Mouse (Mus musculus): ENCODE measurements around the gene Mchr1.

Gene Mchr1

DNA sequence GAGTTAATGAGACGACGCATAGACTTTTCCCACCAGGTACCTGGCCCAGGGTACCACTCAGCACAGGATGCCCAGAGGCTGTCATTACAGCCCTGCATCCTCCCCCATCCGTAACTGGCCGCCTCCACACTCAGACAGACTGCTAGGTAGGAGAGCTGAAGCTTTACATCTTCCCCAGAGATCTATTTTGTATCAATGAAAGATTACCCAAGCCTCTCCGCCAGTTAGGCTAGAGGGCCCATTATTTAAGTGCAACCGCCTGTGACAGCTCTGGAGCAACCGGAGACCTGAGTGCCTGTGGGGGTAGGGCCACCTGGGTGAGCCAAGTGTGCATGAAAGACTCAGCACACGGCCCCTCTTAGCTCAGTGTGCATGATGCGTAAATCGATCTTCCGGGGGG lies 42.6 kb downstream of the Mchr1 start:
- no peak for DNase-seq

DNA sequence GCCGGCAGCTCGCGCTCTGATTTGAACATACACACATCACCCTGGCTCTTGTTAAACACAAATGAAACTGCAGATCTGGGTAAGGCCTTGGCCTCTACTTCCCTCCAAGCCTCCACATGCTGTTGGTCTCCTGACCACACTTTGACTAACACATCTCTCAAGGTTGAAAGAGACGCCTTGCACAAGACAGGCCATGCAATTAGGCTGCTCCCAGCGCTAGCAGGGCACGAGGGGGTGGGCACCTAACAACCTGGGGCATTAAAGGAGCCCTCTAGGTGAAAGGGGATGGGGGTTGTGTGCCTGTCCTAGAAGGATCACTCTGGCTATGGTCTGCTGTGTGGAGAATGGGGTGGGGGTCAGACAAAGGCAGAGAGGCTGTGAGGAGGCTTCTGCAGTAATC lies 43.4 kb downstream of the Mchr1 start:
- DNase-seq: no peak

DNA sequence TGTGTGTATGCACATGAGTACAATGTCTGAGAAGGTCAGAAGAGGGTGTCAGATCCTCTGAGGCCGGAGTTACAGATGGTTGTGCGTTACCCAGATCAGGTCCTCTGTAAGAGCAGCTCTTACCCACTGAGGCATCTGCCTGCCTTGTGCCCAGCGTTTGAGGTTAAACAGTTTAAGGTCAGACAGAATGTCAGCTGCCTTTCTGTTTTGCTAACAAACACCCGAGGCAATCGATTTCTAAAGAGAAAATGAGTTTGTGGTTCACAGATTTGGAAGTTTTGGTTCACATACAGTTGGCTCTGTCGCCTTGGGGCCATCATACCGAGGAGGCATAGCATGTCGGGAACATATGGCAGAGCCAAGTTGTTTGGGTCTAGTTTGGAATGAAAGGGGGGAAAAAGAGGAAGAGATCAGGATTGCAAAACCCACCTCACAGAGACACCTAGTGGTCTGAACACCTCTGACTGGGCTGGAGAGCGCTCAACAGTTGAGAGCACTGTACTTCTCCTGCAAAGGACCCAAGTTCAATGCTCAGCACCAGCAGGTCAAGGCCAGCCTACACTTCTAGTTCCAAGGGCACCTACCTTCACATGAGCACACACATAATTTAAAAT lies 48.9 kb downstream of the Mchr1 start:
- DNase-seq: peak; percentile 8

Data from lung, postnatal 36 days (tissue).